Mouse (Mus musculus): ENCODE data around the gene Fbxo48. TPM values are rescaled to one million over a fixed set of nuclear protein-coding genes. Genes with fewer than 3 reads are reported as not detected.

The Fbxo48 gene
- total RNA-seq, 2 experiments from 2014 or later = 0.13 TPM; not detected in 1

DNA sequence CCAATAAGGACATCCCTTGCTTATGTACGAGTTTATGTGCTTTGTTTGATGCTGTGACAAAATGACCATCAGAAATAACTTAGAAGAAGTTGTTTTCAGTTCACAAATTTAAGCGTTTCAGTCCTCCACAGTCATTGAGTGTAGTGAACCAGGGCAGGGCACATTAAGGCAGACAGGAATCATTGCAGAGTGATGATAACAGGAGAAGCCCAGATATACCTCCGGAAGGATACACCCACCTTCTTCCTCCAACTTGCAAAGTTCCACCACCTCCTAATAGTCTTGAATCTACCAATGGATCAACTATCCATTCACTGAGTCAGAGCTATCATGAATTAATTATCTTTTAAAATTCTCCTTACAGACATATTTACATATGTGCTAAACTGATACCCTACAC lies 20.9 kb downstream of the Fbxo48 start:
- no peak for DNase-seq

DNA sequence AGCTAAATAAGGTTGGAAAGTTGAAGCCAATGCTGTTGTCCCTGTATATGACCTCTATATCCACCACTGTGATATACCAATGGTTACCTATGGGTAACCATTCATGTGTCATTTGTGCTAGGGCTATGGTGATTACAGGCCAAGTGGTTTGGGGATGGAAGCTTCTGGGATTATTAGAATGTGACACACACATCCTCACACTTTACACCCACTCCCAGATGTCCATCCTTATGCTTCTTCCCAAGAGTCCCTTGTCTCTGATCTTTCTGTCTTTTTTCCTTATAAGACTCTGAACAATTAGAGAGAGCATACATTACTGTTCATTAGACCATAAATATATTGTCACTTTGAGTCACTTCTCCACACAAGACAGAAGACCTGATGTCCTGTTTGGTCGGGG lies 21.9 kb downstream of the Fbxo48 start:
- no peak for DNase-seq

DNA sequence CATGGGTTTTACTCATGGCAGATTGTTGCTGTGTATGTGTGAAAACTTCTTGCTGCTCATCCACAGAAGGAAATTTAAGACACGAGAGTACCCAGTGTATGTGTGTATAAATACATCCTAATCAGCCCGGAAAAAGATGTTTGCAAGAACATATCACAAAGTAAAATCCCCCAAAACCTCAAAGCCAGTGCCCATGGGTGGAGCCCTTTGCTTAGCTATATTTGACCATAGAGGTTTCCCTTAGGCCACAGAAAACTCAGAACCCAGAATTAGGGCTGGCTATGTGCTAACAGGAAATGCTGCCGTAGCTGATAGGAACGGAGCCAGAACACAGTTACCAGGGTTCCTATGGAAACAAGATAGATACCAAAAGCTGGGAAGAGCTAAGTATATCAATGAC lies 25.8 kb downstream of the Fbxo48 start:
- DNase-seq = no peak

DNA sequence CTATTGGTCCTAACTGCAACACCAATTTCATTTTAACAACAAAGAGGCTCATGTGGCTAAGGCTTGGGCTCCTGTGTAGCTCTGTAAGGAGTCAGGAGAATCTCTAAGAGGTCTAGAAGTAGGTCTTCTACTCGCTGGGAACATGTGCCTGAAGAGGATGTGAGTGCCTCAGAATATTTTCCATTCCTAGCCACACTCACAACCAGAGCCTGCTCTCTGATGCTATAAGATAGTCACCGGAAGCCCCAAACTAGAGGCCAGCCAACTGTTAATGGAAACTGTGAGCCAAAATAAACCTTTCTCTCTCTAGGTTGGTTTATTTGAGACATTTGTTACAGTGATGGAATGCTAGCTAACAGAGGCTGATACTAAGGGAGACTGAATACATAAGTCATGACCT lies 26.4 kb downstream of the Fbxo48 start:
- no peak for DNase-seq

DNA sequence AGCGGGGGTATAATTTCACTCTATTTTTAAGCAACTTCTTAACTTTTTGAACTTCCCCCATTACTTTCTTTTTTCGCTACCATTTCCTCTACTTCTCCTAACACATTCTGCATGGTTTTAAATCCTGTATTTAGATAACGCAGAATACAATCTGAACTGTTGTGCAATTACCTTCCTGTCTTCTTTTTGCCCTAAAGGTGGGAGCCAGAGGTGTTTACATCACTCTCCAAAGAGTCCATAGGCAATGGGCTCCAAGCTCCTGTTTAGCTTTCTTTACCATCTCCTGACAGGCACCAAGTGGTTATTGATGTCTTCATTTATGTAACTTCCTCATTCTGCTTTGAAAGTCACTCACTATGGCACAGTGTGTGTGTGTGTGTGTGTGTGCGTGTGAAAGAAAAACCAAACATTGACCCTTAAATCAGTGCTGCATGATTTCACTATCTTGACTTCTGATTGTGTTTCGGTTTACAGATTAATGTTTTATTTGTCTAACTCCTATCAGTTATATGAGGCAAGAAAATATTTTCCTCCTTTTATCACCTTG lies 27.1 kb downstream of the Fbxo48 start:
- no peak for DNase-seq

DNA sequence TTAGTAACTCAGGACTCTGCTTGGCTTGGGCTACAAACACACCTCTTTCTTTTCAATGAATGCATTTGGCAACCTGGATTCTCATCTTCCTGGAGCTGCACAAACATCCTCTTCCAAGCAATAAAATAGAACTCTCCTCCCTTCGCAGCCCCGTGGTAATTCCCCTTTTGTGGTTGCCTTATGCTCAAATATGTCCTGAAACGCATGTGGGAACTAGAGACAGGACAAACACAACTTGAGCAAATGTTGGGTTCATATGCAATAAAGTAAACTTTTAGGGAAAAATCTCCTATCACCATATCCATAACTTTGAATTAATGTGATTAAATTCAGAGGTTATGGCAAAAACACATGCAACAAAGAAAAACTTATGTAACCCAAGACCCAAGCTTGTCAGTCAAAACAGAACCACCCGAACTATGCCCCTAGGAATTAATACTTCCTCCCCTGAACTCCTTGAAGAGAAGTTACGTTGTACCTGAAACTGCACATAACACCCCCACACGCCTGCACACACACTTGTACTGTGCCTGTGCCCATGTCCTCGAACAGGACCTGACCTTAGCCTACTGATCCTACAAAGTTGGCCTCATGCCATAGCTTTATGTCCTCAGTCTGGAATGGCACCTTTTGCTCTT lies 35.5 kb downstream of the Fbxo48 start:
- DNase-seq = no peak

DNA sequence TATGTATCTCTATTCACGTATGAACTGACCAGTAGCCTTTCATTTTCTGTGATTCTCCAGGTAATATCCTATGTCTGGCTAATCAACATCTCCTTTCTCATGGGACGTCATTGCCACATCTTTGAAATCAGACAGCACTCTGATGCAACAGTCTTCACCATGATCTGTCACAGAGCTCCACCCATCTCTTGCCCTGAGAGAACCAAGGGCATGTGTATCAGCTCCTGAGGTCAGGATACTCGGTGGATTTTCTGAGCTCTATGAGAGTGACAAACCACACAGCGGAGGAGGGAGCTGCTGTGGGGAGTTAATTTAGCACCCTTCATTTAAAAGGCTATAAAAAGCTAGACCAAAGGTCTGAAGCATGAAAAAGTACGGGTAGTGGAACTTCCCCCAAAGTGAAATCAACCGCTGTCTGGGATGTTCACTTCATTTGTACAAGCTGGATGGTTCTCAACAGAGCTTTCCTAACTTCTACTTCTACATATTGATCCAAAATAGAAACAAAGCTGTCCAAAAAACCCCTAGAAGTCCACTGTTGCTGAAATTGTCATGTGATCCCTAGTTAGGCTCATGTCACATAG lies 36.7 kb downstream of the Fbxo48 start:
- no peak for DNase-seq

DNA sequence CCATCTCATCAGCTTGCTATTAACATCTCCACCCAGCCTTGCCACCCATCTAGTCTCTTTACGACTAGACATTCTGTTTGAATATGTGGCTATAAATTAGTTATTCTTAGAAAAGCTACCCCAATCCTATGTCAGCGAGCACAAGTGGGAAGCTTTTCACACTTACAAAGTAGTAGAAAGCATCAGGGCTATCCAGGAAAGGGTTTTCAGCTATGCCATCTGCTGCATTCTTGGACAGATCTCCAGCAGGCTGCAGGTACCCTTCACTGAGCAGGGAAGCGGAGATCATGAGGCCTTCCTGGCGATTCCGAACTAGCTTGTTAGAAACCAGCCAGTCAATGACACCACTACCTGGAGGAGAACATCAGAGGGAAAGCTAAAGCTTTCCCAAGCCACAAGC lies 38.7 kb downstream of the Fbxo48 start:
- DNase-seq = no peak

DNA sequence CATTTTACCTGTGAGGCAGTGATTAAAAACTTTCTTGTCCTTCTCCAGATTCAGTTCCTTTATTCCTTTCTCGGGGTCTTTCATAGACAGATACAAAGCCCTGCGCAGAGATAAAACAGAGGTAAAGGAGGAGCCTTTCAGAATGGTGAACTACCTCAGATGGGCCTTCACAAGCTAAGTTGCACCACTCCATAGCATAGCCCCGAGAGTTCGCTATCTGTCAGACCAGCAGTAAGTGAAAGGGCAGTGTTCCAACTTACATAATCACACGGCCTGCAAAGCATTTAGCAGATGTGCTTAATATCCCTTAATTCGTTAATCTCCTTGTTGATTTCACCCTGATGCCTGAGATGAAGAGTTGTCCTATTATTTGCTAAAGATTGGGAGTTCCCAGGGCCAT lies 41.7 kb downstream of the Fbxo48 start:
- no peak for DNase-seq

DNA sequence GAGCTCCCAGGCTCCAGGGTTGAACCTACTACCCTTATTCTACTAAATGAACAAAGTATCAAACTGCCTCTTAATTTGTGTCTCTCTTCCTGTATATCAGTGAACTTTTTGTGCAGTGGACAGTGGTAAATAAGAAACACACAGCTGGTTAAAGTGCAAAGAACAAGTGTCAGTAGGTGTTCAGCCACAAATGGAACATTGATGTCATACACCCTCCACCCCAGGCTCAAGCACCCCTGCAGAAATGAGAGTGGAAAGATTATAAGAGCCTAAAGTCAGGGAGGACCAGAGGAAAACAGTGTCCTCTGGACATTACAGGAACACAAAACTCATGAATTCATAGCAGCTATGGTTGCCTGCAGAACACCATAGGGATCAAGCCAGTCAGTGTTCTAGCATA lies 45.6 kb downstream of the Fbxo48 start:
- DNase-seq = no peak

DNA sequence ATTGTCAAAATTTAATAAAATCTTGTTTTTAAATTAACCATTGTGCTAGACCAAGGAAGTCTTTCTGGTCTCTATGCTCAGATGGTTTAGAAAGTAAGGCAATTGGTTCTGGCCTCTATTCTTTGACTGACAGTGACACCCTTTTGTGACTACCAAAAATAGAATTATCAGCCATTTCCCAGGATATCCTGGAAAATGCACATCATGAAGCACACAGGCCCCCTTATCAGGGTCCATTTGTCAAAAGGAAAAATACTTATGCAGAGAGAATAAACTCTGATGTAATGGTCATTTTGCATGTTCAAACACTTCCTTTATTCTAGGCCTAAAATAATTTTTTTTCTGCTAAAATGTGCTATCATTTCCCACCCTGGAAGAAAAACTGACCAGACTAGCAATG lies 46.3 kb downstream of the Fbxo48 start:
- DNase-seq = no peak

DNA sequence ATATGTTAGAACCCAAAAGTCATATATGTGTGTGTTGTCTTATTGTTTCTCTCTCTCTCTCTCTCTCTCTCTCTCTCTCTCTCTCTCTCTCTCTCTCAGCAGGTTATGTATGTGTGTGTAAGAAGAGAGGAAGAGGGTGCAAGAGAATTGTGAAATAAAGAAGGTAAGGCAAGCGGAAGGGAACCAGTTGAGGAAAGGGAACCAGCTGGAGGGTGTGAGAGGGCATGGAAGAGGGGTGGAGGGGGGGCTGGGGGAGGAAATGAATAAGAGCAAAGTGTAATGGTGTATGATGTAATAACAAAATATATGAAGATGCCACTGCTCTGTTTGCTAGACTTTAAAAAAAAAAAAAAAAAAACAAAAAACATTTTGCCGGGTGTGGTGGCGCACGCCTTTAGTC lies 48.2 kb downstream of the Fbxo48 start:
- no peak for DNase-seq

DNA sequence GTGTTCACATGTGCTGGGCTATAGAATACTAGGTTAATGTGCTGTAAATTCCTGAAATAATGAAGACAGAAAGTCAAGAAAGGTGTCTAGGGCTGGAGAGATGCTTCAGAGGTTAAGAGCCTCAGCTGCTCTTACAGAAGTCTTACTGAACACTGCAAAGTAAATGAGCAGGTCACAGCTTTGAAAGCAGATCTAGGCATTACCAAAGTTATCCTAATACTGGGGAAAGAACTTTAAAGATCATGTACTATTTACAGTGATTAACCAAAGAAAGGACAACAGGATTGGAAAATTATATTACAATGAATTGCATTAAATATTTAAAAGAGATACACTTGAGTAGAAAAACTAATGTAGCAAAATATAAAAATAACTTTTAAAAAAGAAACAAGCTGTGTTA lies 48.8 kb downstream of the Fbxo48 start:
- DNase-seq = no peak

DNA sequence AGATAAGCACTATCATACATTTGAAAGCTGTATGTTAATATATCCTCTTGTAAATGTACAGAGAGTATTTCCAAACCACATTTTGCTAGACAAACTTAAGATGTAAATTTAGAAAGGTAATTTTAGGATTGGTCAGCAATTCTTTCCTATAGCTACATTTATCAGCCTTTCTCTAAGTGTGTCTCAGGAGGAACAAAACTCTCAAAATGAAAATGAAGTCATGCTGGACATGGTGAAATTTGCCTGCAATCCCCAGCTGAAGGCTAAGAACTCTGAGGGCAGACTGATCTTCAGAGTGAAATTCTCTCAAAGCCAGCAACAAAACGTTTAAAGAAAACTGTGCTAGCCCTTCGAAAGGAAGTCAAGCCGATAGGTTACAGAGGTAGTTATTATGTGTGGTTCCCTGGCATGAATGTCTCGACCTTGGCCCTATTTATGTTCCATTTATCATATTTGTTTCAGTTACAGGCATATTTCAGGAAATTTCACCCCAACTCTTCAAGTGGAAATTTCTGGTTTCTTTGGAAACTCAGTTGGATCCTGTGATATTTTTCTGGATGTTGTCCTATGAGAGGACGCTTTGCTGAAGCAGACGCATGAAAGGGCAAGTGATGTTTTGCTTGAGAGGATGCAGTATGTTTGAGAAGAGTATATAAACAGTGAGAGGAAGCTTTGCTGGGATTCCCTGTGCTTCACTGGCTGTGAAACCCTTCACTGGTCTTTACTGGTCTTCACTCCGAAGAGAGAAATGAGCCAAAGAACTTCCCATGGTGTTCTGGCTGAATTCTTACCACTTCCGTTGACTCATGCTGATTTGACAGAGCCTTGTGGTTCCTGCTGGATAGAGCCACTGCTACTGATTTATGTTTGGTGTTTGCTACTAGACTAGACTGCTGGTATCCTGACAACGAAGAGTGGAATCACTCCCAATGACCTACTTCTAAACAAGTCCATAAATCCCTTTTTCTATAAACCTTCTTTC lies 49.5 kb downstream of the Fbxo48 start:
- DNase-seq = no peak

DNA sequence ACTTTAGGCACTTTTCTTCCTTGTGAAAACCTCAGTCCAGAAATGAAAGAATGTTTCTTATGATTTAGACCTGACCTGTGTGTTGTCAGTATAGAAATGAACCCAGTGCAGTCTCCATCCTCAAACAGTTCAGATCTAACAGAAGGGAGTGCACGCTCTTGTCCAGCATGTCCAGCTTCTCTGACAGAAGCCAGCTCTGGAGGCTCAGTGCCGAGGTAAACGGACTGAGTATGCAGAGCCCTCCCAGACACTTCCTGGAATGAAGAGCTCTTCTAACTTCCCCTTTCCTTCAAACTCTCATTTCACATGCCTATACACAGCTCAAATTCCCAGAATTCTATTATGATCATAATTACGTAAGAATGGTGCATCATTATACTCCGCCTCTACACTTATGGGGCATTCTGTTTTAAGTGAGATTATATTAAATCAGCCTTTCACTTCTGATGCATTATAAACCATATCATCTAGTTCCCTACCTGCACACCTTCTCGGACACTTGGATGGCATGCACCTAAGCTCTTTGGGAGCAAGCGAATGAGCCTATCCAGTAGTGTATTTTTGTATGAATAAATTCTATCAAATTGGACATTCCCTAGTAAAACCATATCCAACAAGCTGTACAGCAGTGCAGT lies 51.7 kb downstream of the Fbxo48 start:
- DNase-seq = no peak

DNA sequence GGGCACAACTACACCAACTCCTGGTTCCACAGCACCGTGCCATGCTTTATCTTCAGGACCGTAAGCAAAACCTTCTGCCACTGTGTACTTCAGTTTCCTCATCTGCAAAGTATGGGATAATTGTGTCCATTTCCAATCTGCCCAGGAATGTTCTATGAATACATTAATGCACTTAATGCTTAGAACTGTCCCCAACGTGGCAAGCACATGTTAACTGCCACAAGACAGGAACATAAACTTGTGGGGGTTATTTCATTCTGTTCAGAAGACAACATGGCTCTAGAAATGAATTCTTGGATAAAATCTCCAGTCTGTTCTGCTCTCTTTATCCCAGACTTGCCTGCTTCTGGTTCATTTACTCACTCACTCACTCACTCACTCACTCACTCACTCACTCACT lies 52.6 kb downstream of the Fbxo48 start:
- no peak for DNase-seq

Other genes starting within 250 kb of the Fbxo48 start
- gene Egfr, start 199.2 kb upstream of the Fbxo48 start, total RNA-seq (2021) = 10 to 100 TPM; 13.9 to 14.3 TPM
- gene Cnrip1, start 100.2 kb downstream of the Fbxo48 start, total RNA-seq (2021) = 1 to 10 TPM; 4.3 to 5.1 TPM
- 1 to 10 TPM; 1.3 to 1.5 TPM for gene Plek, start 101.0 kb downstream of the Fbxo48 start, total RNA-seq (2021)
- gene Ppp3r1, start 207.9 kb downstream of the Fbxo48 start, total RNA-seq (2021) = 100 to 1,000 TPM; 140 to 141 TPM
- 1 to 10 TPM; 7.0 to 7.2 TPM for gene Wdr92, start 230.7 kb downstream of the Fbxo48 start, total RNA-seq (2021)